Mouse (Mus musculus): ENCODE results near the gene Eftud2. TPM values are rescaled to one million over a fixed set of nuclear protein-coding genes. Genes with fewer than 3 reads are reported as not detected.

The Eftud2 gene
- 80.2 TPM for polyA plus RNA-seq (2015; fragmentation: Illumina TruSeq; extraction: RNeasy Lipid Tissue Mini Kit (QIAGEN cat#74804); ENCODE audit: low read depth, low replicate concordance)

DNA sequence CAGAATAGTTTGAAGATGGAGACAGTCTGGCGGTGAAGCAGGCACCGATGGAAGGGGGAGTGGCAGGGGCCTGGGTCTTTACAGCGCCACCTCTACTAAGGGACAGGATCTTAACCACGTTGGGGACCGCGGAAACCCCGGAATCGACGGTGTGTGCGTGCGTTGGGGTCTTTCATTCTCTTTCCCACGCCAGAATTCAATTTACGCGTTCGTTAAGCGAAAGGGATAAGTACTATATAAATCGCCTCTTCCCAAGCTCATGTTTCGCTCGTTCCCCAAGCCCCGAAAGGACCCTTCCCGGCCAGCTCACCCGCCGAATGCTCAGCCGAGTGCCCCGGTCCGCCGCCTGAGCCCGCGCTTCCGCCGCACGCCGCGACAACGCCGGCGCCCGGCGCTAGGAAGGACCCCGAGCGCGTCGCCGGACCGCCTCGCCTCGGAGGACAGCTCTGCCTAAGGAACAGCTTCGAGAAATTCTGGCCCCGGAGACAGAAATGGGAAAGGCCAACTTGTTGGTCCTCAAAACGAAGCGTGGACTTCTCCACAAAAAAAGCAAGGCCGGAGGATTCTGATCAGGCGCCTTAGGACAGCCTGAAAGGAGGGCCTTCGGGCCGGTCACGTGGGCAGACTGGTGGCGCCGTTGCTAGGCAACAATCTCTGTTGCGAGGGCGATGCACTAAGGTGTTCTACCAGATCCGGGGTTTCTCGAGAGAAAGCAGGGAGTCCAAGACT, at the start of gene Eftud2, which contains the start of gene Ccdc103:
Eftud2 (minus strand) TSS at position 401 of the 729 bp plus-strand sequence.
Ccdc103 (plus strand) TSS at position 620 of the 729 bp plus-strand sequence.

GRCm38 (mm10) chr11:102924557-102925350, 44.0 kb upstream of the Eftud2 start, which contains the start of gene Kif18b:
Kif18b (minus strand) TSS chr11:102925124.

GRCm38 (mm10) chr11:102900763-102901162, 20.0 kb upstream of the Eftud2 start, which contains the start of gene Gfap:
Gfap (minus strand) TSS chr11:102900912.

GRCm38 (mm10) chr11:102884616-102885219, 3.9 kb upstream of the Eftud2 start, which contains the start of gene Fam187a:
Fam187a (plus strand) TSS chr11:102885169.

DNA sequence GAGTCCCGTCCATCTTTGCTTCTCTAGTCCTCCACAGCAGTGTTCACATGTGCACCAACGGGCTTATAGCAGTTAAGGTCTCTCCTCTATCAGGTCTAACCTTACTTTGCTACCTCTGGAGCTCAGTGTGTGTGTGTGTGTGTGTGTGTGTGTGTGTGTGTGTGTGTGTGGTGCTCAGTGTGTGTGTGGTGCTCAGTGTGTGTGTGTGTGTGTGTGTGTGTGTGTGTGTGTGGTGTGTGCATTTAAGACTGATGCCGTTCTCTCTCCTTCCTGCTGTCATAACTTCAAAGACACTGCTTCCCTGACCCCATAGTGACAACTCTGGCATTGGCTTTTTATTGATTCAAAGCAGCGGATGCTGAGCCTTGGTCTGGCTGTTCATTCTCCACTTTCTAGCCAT, 45.2 kb downstream of the Eftud2 start, which contains the start of gene Higd1b:
Higd1b (plus strand) TSS at position 301 of the 400 bp plus-strand sequence.

GRCm38 (mm10) chr11:102819021-102819782, 61.6 kb downstream of the Eftud2 start, which contains the start of gene Gjc1:
Gjc1 (minus strand) TSS chr11:102819700.

Other genes starting within 250 kb of the Eftud2 start
- not detected for gene Meioc, start 217.3 kb downstream of the Eftud2 start, polyA plus RNA-seq (2015; fragmentation: Illumina TruSeq; extraction: RNeasy Lipid Tissue Mini Kit (QIAGEN cat#74804); ENCODE audit: low read depth, low replicate concordance)
- gene Ccdc43, start 183.2 kb downstream of the Eftud2 start, polyA plus RNA-seq (2015; fragmentation: Illumina TruSeq; extraction: RNeasy Lipid Tissue Mini Kit (QIAGEN cat#74804); ENCODE audit: low read depth, low replicate concordance), result 28.9 TPM
- gene Adam11, start 119.5 kb downstream of the Eftud2 start, polyA plus RNA-seq (2015; fragmentation: Illumina TruSeq; extraction: RNeasy Lipid Tissue Mini Kit (QIAGEN cat#74804); ENCODE audit: low read depth, low replicate concordance), result 85.8 TPM
- gene Gjc1, start 61.3 kb downstream of the Eftud2 start, polyA plus RNA-seq (2015; fragmentation: Illumina TruSeq; extraction: RNeasy Lipid Tissue Mini Kit (QIAGEN cat#74804); ENCODE audit: low read depth, low replicate concordance), result 6.2 TPM
- gene Higd1b, start 45.1 kb downstream of the Eftud2 start, polyA plus RNA-seq (2015; fragmentation: Illumina TruSeq; extraction: RNeasy Lipid Tissue Mini Kit (QIAGEN cat#74804); ENCODE audit: low read depth, low replicate concordance), result 11.2 TPM
- gene Ccdc103, start 219 bp upstream of the Eftud2 start, polyA plus RNA-seq (2015; fragmentation: Illumina TruSeq; extraction: RNeasy Lipid Tissue Mini Kit (QIAGEN cat#74804); ENCODE audit: low read depth, low replicate concordance), result 4.4 TPM
- gene Fam187a, start 4.2 kb upstream of the Eftud2 start, polyA plus RNA-seq (2015; fragmentation: Illumina TruSeq; extraction: RNeasy Lipid Tissue Mini Kit (QIAGEN cat#74804); ENCODE audit: low read depth, low replicate concordance), result 0.30 TPM
- 158 TPM for gene Gfap, start 19.9 kb upstream of the Eftud2 start, polyA plus RNA-seq (2015; fragmentation: Illumina TruSeq; extraction: RNeasy Lipid Tissue Mini Kit (QIAGEN cat#74804); ENCODE audit: low read depth, low replicate concordance)
- 0.13 TPM for gene Kif18b, start 44.1 kb upstream of the Eftud2 start, polyA plus RNA-seq (2015; fragmentation: Illumina TruSeq; extraction: RNeasy Lipid Tissue Mini Kit (QIAGEN cat#74804); ENCODE audit: low read depth, low replicate concordance)
- 9.2 TPM for gene C1ql1, start 65.7 kb upstream of the Eftud2 start, polyA plus RNA-seq (2015; fragmentation: Illumina TruSeq; extraction: RNeasy Lipid Tissue Mini Kit (QIAGEN cat#74804); ENCODE audit: low read depth, low replicate concordance)
- 87.5 TPM for gene Nmt1, start 147.2 kb upstream of the Eftud2 start, polyA plus RNA-seq (2015; fragmentation: Illumina TruSeq; extraction: RNeasy Lipid Tissue Mini Kit (QIAGEN cat#74804); ENCODE audit: low read depth, low replicate concordance)
- gene Dcakd, start 147.3 kb upstream of the Eftud2 start, polyA plus RNA-seq (2015; fragmentation: Illumina TruSeq; extraction: RNeasy Lipid Tissue Mini Kit (QIAGEN cat#74804); ENCODE audit: low read depth, low replicate concordance), result 42.0 TPM
- gene Plcd3, start 220.7 kb upstream of the Eftud2 start, polyA plus RNA-seq (2015; fragmentation: Illumina TruSeq; extraction: RNeasy Lipid Tissue Mini Kit (QIAGEN cat#74804); ENCODE audit: low read depth, low replicate concordance), result 12.3 TPM
- gene Acbd4, start 220.7 kb upstream of the Eftud2 start, polyA plus RNA-seq (2015; fragmentation: Illumina TruSeq; extraction: RNeasy Lipid Tissue Mini Kit (QIAGEN cat#74804); ENCODE audit: low read depth, low replicate concordance), result 55.3 TPM
- 34.8 TPM for gene Hexim1, start 235.2 kb upstream of the Eftud2 start, polyA plus RNA-seq (2015; fragmentation: Illumina TruSeq; extraction: RNeasy Lipid Tissue Mini Kit (QIAGEN cat#74804); ENCODE audit: low read depth, low replicate concordance)

Data from brain, adult 10 weeks (tissue).